ENCODE assay signal across 15 mouse cellular contexts in genomic region chr6:108705957-108706356, GRCm38 (mm10). TPM values are rescaled to one million over a fixed set of nuclear protein-coding genes. Genes with fewer than 3 reads are reported as not detected.
DNase-seq lines count a peak whose midpoint lies in the region; ATAC-seq and TF ChIP-seq lines count a peak whose summit lies in the region.
"Had no signal": no experiment of that assay in that cellular context is flagged by ENCODE, and none has a peak within 500 bp of the region (broad histone marks: within the 10 kb centered on the region; RNA-seq: fewer than 3 reads in every experiment).

No protein-coding gene starts in this region.

- no peak overlapping the region for H3K4me3 ChIP-seq in midbrain, embryonic 11.5 days (ENCODE audit: low read depth, low read length)
- H3K4me3 ChIP-seq in midbrain, postnatal 0 days (ENCODE audit: low read depth, low read length), result no peak overlapping the region
- H3K4me3 ChIP-seq: embryonic facial prominence, embryonic 13.5 days; heart, embryonic 13.5 days; intestine, embryonic 15.5 days; liver, embryonic 12.5 days; neural tube, embryonic 12.5 days had no signal

- intact Hi-C loops in left cerebral cortex, postnatal 10 days (cut with DNase I), result no loop called here

- no peaks in the 10 kb centered on the region; the same call in 1 of the 2 replicates for H3K27me3 ChIP-seq in midbrain, embryonic 11.5 days (ENCODE audit: control insufficient read depth, insufficient read depth, low read length)
- no peaks in the 10 kb centered on the region for H3K27me3 ChIP-seq in midbrain, postnatal 0 days (ENCODE audit: insufficient read depth, low read length)
- H3K27me3 ChIP-seq: intestine, embryonic 15.5 days; neural tube, embryonic 12.5 days had no signal

- H3K9ac ChIP-seq in midbrain, embryonic 11.5 days (ENCODE audit: low read length), result no peak overlapping the region
- no peak overlapping the region for H3K9ac ChIP-seq in midbrain, postnatal 0 days (replicated peaks; ENCODE audit: low read length, poor library complexity, severe bottlenecking)
- H3K9ac ChIP-seq: embryonic facial prominence, embryonic 13.5 days; heart, embryonic 13.5 days; intestine, embryonic 15.5 days; liver, embryonic 12.5 days; neural tube, embryonic 12.5 days had no signal

- no peak for TF ChIP-seq CTCF in midbrain, postnatal 0 days (IDR thresholded peaks at IDR 0.05)

- DNase-seq in midbrain, embryonic 11.5 days (ENCODE audit: low spot score, missing footprints), result peak; percentile 74
- DNase-seq in midbrain, postnatal 0 days (ENCODE audit: low spot score), result no peak
- peak; percentile 82 for DNase-seq in Muller cell, postnatal 12 days (ENCODE audit: inconsistent ontology term)
- peak; percentile 56 for DNase-seq in adrenal gland, postnatal 36 days
- peak; percentile 59 to 70 for DNase-seq in cerebellum, postnatal 36 days
- no peak for DNase-seq in lung, postnatal 25 days (ENCODE audit: low spot score)
- DNase-seq in left cerebral cortex, postnatal 10 days (ENCODE audit: extremely low spot score in 1 of 2, low spot score in 2 of 2), result no peak
- DNase-seq: left cerebral cortex, postnatal 4 days; right cerebral cortex, postnatal 4 days had no signal

- H3K27ac ChIP-seq in midbrain, embryonic 11.5 days (ENCODE audit: low read depth, low read length), result no peak overlapping the region
- no peak overlapping the region for H3K27ac ChIP-seq in midbrain, postnatal 0 days (ENCODE audit: low read depth, low read length)
- H3K27ac ChIP-seq: embryonic facial prominence, embryonic 13.5 days; heart, embryonic 13.5 days; intestine, embryonic 15.5 days; kidney, postnatal 0 days; liver, embryonic 12.5 days; neural tube, embryonic 12.5 days had no signal

- no peak for ATAC-seq in midbrain, embryonic 11.5 days (ENCODE audit: low FRiP score)
- no peak for ATAC-seq in midbrain, postnatal 0 days (ENCODE audit: low FRiP score)
- ATAC-seq: intestine, embryonic 15.5 days; liver, embryonic 12.5 days had no signal

- WGBS in midbrain, embryonic 11.5 days, result 76% methylated on average over 6 of the region's 6 CpGs
- 81% methylated on average over 6 of the region's 6 CpGs for WGBS in midbrain, postnatal 0 days

- no peaks in the 10 kb centered on the region for H3K9me3 ChIP-seq in midbrain, embryonic 11.5 days (ENCODE audit: control insufficient read depth, low read length)
- no peaks in the 10 kb centered on the region for H3K9me3 ChIP-seq in midbrain, postnatal 0 days (ENCODE audit: low read length)
- H3K9me3 ChIP-seq: embryonic facial prominence, embryonic 13.5 days; heart, embryonic 13.5 days; intestine, embryonic 15.5 days; liver, embryonic 12.5 days; neural tube, embryonic 12.5 days had no signal

- no peaks in the 10 kb centered on the region for H3K36me3 ChIP-seq in midbrain, embryonic 11.5 days (ENCODE audit: control insufficient read depth, insufficient read depth, low read length)
- no peaks in the 10 kb centered on the region for H3K36me3 ChIP-seq in midbrain, postnatal 0 days (ENCODE audit: insufficient read depth, low read length)
- H3K36me3 ChIP-seq: embryonic facial prominence, embryonic 13.5 days; heart, embryonic 13.5 days; intestine, embryonic 15.5 days; liver, embryonic 12.5 days; neural tube, embryonic 12.5 days had no signal

- H3K4me1 ChIP-seq in midbrain, embryonic 11.5 days (ENCODE audit: control insufficient read depth, insufficient read depth, low read length), result peaks cover 9% of the 10 kb centered on the region; the same call in 1 of the 2 replicates
- H3K4me1 ChIP-seq in midbrain, postnatal 0 days (ENCODE audit: insufficient read depth, low read length), result no peaks in the 10 kb centered on the region; the same call in 1 of the 2 replicates

- H3K4me2 ChIP-seq in midbrain, embryonic 11.5 days, result no peak overlapping the region
- H3K4me2 ChIP-seq in midbrain, postnatal 0 days (ENCODE audit: low read depth, low read length, poor library complexity, severe bottlenecking), result no peak overlapping the region
- H3K4me2 ChIP-seq: embryonic facial prominence, embryonic 13.5 days; heart, embryonic 13.5 days; intestine, embryonic 15.5 days; liver, embryonic 12.5 days; neural tube, embryonic 12.5 days had no signal

RNA-seq across cellular contexts. Expression of gene Bhlhe40, which starts 45.5 kb away (rescaled TPM):
- polyA plus RNA-seq in midbrain, embryonic 11.5 days (2014; fragmentation: Nextera tagmentation; extraction: Ambion mirVana), result 1.7 and 2.1 TPM in 2 replicates
- total RNA-seq in midbrain, postnatal 0 days (2014; rRNA removed), result 8.8 and 10.8 TPM in 2 replicates
- polyA plus RNA-seq in midbrain, postnatal 0 days (2015; fragmentation: Nextera tagmentation; extraction: Ambion mirVana), result 5.9 and 7.9 TPM in 2 replicates
- 100 to 1,000 TPM; 116 to 118 TPM for total RNA-seq in adrenal gland, postnatal 36 days (2021)
- 10 to 100 TPM; 38.5 to 40.6 TPM for total RNA-seq in left cerebral cortex, postnatal 10 days (2021)

Comparison
In these comparisons a context has a peak if more than half of its experiments do, and no peak if none do; other contexts are left out.
1. DNase-seq: peak in midbrain, embryonic 11.5 days (single experiment), Muller cell, postnatal 12 days (single experiment), adrenal gland, postnatal 36 days (2 of 2) and cerebellum, postnatal 36 days (2 of 2); none in midbrain, postnatal 0 days (single experiment), lung, postnatal 25 days (single experiment) and left cerebral cortex, postnatal 10 days (0 of 2).